In the genomic region with DNA sequence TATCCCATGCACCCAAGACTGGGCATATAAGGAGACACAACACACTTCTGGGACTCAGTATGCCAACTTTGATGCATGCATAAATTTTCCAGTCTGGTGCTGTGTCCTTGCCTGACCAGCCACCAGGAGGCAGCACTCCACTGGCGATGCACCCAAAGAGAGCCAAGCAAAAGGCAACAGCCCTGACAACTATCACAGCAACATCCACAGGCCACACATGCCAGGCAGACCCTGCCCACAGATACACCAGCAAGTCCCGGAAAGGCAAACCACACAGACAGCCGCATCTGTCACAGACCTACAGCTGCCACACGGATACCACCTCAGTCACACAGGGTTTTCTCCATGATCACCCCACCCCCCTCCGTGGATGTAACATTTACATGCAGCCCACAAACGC, we compare ENCODE assay signal across 8 mouse cellular contexts. TPM values are rescaled to one million over a fixed set of nuclear protein-coding genes. Genes with fewer than 3 reads are reported as not detected.
DNase-seq lines count a peak whose midpoint lies in the region; ATAC-seq and TF ChIP-seq lines count a peak whose summit lies in the region.

No protein-coding gene starts in this region.

- no peaks in the 10 kb centered on the region for H3K27me3 ChIP-seq in kidney, embryonic 16.5 days (ENCODE audit: insufficient read depth, low read length)
- H3K27me3 ChIP-seq in kidney, postnatal 0 days (ENCODE audit: insufficient read depth, low read length): no peaks in the 10 kb centered on the region
- no peaks in the 10 kb centered on the region for H3K27me3 ChIP-seq in liver, embryonic 14.5 days (ENCODE audit: control insufficient read depth, insufficient read depth, low read length)
- no peaks in the 10 kb centered on the region for H3K27me3 ChIP-seq in neural tube, embryonic 15.5 days (replicated peaks)

- TF ChIP-seq EP300 in liver, embryonic 14.5 days (IDR thresholded peaks at IDR 0.05; ENCODE audit: low read depth): no peak

- H3K9ac ChIP-seq in kidney, embryonic 16.5 days (replicated peaks; ENCODE audit: low read length): no peak overlapping the region
- no peak overlapping the region for H3K9ac ChIP-seq in kidney, postnatal 0 days (ENCODE audit: low read depth, low read length)
- no peak overlapping the region for H3K9ac ChIP-seq in liver, embryonic 14.5 days (replicated peaks)
- H3K9ac ChIP-seq in neural tube, embryonic 15.5 days (replicated peaks): no peak overlapping the region

- no peaks in the 10 kb centered on the region; the same call in none of the 2 replicates for H3K36me3 ChIP-seq in kidney, embryonic 16.5 days (ENCODE audit: insufficient read depth, low read length)
- no peaks in the 10 kb centered on the region for H3K36me3 ChIP-seq in kidney, postnatal 0 days (ENCODE audit: insufficient read depth, low read length)
- no peaks in the 10 kb centered on the region for H3K36me3 ChIP-seq in liver, embryonic 14.5 days (replicated peaks; ENCODE audit: control insufficient read depth, insufficient read depth, low read depth)
- H3K36me3 ChIP-seq in neural tube, embryonic 15.5 days: 0 out of 2 replicates have a peak, but pooled peaks cover 6% of the 10 kb centered on the region

- WGBS in kidney, embryonic 16.5 days: 68% methylated on average over 6 of the region's 6 CpGs
- WGBS in kidney, postnatal 0 days: 67% methylated on average over 6 of the region's 6 CpGs
- WGBS in liver, embryonic 14.5 days (ENCODE audit: insufficient replicate concordance): 35% methylated on average over 6 of the region's 6 CpGs
- 79% methylated on average over 6 of the region's 6 CpGs for WGBS in neural tube, embryonic 15.5 days

- no peak overlapping the region for H3K4me2 ChIP-seq in kidney, embryonic 16.5 days (replicated peaks; ENCODE audit: low read depth, low read length)
- no peak overlapping the region for H3K4me2 ChIP-seq in kidney, postnatal 0 days (ENCODE audit: low read length)
- no peak overlapping the region for H3K4me2 ChIP-seq in liver, embryonic 14.5 days (ENCODE audit: low read depth)
- H3K4me2 ChIP-seq in neural tube, embryonic 15.5 days: no peak overlapping the region

- H3K27ac ChIP-seq in kidney, embryonic 16.5 days (ENCODE audit: low read length): no peak overlapping the region
- H3K27ac ChIP-seq in kidney, postnatal 0 days: no peak overlapping the region
- H3K27ac ChIP-seq in liver, embryonic 14.5 days: no peak overlapping the region
- no peak overlapping the region for H3K27ac ChIP-seq in neural tube, embryonic 15.5 days (replicated peaks)

- peak; percentile 91 for TF ChIP-seq CTCF in kidney, postnatal 0 days (IDR thresholded peaks at IDR 0.05; ENCODE audit: low read depth)
- peak; percentile 93 for TF ChIP-seq CTCF in liver, embryonic 14.5 days (IDR thresholded peaks at IDR 0.05; ENCODE audit: low read depth)

- H3K4me3 ChIP-seq in kidney, embryonic 16.5 days (ENCODE audit: low read length): no peak overlapping the region
- H3K4me3 ChIP-seq in kidney, postnatal 0 days (replicated peaks; ENCODE audit: low read depth, low read length): no peak overlapping the region
- no peak overlapping the region for H3K4me3 ChIP-seq in liver, embryonic 14.5 days (ENCODE audit: insufficient read depth in 1 of 2, low read depth in 2 of 2, low read length in 2 of 2)
- H3K4me3 ChIP-seq in neural tube, embryonic 15.5 days (replicated peaks): no peak overlapping the region

- H3K9me3 ChIP-seq in kidney, embryonic 16.5 days (ENCODE audit: low read length): no peaks in the 10 kb centered on the region
- no peaks in the 10 kb centered on the region for H3K9me3 ChIP-seq in kidney, postnatal 0 days (replicated peaks; ENCODE audit: low read length)
- no peaks in the 10 kb centered on the region for H3K9me3 ChIP-seq in liver, embryonic 14.5 days (ENCODE audit: control insufficient read depth, low read length)
- no peaks in the 10 kb centered on the region for H3K9me3 ChIP-seq in neural tube, embryonic 15.5 days (replicated peaks)

- DNase-seq in kidney, adult 18-20 months: peak; percentile 77
- peak; percentile 52 for DNase-seq in cerebellum, adult 9-11 months
- DNase-seq in gastrocnemius, adult 18-20 months (ENCODE audit: low spot score): peak; percentile 72
- DNase-seq in kidney, postnatal 0 days (ENCODE audit: low spot score): peak; percentile 68
- peak; percentile 10 to 17 (median 14) for DNase-seq in liver, embryonic 14.5 days (ENCODE audit: low read depth in 3 of 3, low spot score in 3 of 3)
- DNase-seq in testis, postnatal 14 days (ENCODE audit: low spot score): peak; percentile 38

- H3K4me1 ChIP-seq in kidney, embryonic 16.5 days (ENCODE audit: insufficient read depth, low read length): 0 out of 2 replicates have a peak, but pooled peaks cover 6% of the 10 kb centered on the region
- 0 out of 2 replicates have a peak, but pooled peaks cover under 1% of the 10 kb centered on the region for H3K4me1 ChIP-seq in kidney, postnatal 0 days (replicated peaks; ENCODE audit: insufficient read depth, low read length)
- peaks cover 0 to 2% of the 10 kb centered on the region in 2 experiments; a peak in 1 of 4 replicates for H3K4me1 ChIP-seq in liver, embryonic 14.5 days (replicated peaks; ENCODE audit: control insufficient read depth in 2 of 2, insufficient read depth in 2 of 2, low read length in 1 of 2)
- peaks cover 17% of the 10 kb centered on the region for H3K4me1 ChIP-seq in neural tube, embryonic 15.5 days

- ATAC-seq in kidney, embryonic 16.5 days (ENCODE audit: low FRiP score, low TSS enrichment): no peak
- ATAC-seq in kidney, postnatal 0 days (replicated peaks; ENCODE audit: low FRiP score, low read depth): no peak
- no peak for ATAC-seq in liver, embryonic 14.5 days (ENCODE audit: insufficient read depth)
- peak; percentile 30; the same call in 1 of the 2 replicates for ATAC-seq in neural tube, embryonic 15.5 days (ENCODE audit: low FRiP score)

RNA-seq across cellular contexts. Expression of a gene that starts 41.8 kb away (rescaled TPM):
- polyA plus RNA-seq in kidney, embryonic 16.5 days (2015; fragmentation: Nextera tagmentation; extraction: Ambion mirVana): 39.5 and 40.2 TPM in 2 replicates
- 1 to 10 TPM; 5.1 to 6.3 TPM for total RNA-seq in gastrocnemius, adult 18-20 months (2021)
- 20.2 and 24.8 TPM in 2 replicates for polyA plus RNA-seq in kidney, postnatal 0 days (2015; fragmentation: Nextera tagmentation; extraction: Ambion mirVana)
- polyA plus RNA-seq in liver, embryonic 14.5 days (2012; rRNA removed): 3.5 and 4.4 TPM in 2 replicates
- 3.8 and 4.0 TPM in 2 replicates for polyA plus RNA-seq in liver, embryonic 14.5 days (2014; fragmentation: Nextera tagmentation; extraction: Ambion mirVana)
- polyA plus RNA-seq in neural tube, embryonic 15.5 days (2015; fragmentation: Nextera tagmentation; extraction: Ambion mirVana): 24.9 and 27.8 TPM in 2 replicates

RNA-seq across cellular contexts. Expression of a gene that starts 43.9 kb away (rescaled TPM):
- polyA plus RNA-seq in kidney, embryonic 16.5 days (2015; fragmentation: Nextera tagmentation; extraction: Ambion mirVana): not detected in 2 replicates
- not detected for total RNA-seq in gastrocnemius, adult 18-20 months (2021)
- 0.05 TPM in 1 of 2 replicates, not detected in the other for polyA plus RNA-seq in kidney, postnatal 0 days (2015; fragmentation: Nextera tagmentation; extraction: Ambion mirVana)
- polyA plus RNA-seq in liver, embryonic 14.5 days (2012; rRNA removed): 0.02 TPM in 2 replicates
- not detected in 2 replicates for polyA plus RNA-seq in liver, embryonic 14.5 days (2014; fragmentation: Nextera tagmentation; extraction: Ambion mirVana)
- polyA plus RNA-seq in neural tube, embryonic 15.5 days (2015; fragmentation: Nextera tagmentation; extraction: Ambion mirVana): 0.09 TPM in 1 of 2 replicates, not detected in the other

Comparison
In these comparisons a context has a peak if more than half of its experiments do, and no peak if none do; other contexts are left out.
1. DNase-seq: peak in every context shown above with its lines; median percentile 77 in kidney, adult 18-20 months; 72 in gastrocnemius, adult 18-20 months; 68 in kidney, postnatal 0 days; 52 in cerebellum, adult 9-11 months; 38 in testis, postnatal 14 days; 14 in liver, embryonic 14.5 days.